Mouse (Mus musculus) left cerebral cortex, adult 18-20 months (tissue): ENCODE measurements around the gene Esp24. TPM values are rescaled to one million over a fixed set of nuclear protein-coding genes. Genes with fewer than 3 reads are reported as not detected.
"Not testable (repeated sequence)": the region's sequence is repeated elsewhere in the genome, so short reads cannot be mapped to it uniquely, and the experiment has no call there.

ENCODE experiments used
- DNase-seq, 2 experiments: peaks; one replicate each; pipeline ENCODE4 v3.0.0; 2021 to 2022; ENCODE audit warnings: low spot score in 2 of 2, mixed read lengths in 1 of 2
- long read RNA-seq, 2 experiments: library from polyadenylated mRNA; stranded (forward); transcript quantifications; one replicate each; pipeline ENCODE4 v2.0.0; 2021
- total RNA-seq, 2 experiments: library from RNA; stranded (reverse); gene quantifications; 2 replicates each; pipeline ENCODE4 v1.2.3; 2021

The Esp24 gene
- total RNA-seq: not detected
- long read RNA-seq, experiment 1: 0 reads
- long read RNA-seq, experiment 2: 0 reads

DNA sequence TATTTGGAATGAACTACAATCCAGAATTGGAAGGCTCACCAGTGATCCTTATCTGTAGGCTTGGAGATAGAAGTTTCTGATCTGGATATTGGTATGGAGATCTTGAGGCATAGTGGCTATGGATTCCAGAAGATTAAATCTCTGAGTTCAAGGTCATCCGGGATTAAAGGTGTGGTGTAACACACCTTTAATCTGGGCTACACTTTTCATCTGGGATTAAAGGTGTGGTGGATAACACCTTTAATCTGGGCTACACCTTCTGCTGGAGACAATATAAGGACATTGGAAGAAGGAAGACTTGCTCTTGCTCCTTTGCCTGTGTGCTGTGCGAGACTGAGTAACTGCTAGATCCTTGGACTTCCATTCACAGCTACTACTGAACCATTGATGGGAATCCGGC lies at the start of gene Esp24:
Gene Esp24 (plus strand): TSS at position 301 of the 400 bp plus-strand sequence.
- DNase-seq: not testable (repeated sequence)

DNA sequence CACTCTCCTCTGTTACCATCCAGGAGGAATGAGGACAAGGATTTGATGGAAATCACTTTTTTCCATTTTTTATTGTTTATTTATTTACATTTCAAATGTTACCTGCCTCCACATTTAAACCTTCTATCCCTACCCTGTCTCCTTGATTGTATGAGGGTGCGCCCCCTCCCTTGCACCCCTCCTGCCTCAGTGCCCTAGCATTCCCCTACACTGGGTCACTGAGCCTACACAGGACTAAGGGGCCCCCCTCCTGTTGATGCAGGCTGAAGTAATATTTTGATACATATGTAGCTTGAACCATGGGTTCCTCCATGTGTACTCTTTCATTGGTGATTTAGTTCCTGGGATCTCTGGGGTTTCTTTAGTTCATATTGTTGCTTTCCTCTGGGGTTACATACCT lies 26.6 kb upstream of the Esp24 start:
- no peak for DNase-seq

DNA sequence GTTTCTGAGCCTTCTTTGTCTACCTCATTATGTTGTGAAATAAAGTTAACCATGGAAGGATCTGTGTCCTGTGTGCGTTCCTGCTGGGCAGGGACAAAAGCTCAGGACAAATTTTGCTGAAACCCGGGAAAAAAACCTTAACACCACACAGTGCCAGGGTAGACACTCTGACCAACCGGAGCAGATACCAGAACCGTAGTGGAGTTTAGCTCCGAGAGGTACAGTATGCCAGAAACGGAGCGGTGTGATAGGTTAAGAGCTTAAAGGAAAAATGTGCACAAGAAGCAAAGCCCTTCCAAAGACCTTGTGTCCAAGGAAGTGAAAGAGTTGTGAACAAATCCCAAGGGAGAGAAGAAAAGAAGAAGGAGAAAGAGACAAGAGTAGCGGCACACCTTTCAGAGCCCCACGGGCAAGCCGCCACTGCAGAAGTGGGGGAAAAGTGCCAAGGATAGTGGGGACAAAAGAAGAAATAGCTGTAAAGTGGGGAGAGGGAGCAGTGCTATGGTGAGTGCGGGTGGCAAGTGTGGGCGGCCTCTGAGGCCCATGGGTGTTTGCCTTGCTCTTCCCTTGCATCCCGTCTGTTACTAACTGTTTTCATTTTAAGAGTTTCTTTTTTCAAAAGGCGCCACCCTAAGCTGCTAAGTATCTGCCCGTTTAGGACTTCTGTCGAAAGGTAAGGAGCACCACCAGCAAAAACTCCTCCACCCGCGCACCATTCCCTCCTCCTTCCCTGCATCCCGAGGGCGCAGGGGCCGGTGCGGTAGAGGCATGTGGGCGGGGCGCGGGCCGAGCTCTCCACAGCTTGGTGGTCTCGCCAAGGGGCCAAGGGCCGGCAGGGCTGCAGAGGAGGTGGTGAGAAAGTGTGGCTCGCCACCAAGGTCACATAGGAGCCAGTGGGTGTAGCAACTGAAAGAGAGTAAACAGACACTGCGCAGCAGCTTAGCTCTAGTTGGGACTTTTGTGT lies 25.5 kb upstream of the Esp24 start:
- DNase-seq: no peak

DNA sequence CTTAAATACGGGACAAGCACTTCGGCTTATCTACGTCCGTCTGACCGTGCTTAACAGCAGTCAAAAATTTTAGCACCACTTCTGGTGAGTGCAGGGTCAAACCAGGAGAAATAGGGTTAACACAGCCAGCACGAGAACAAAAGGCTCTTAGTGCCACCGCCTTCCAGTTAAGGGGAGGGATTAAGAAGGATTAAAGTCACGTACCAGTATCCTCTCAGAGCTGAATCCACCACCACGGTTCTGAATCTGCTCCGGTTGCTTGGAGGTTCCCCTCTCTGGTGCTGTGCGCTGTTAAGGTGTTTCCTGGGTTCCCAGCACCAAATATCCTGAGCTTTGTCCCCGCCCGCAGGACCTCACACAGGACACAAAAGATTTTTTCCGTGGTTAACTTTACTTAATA lies 19.3 kb upstream of the Esp24 start:
- DNase-seq: no peak

DNA sequence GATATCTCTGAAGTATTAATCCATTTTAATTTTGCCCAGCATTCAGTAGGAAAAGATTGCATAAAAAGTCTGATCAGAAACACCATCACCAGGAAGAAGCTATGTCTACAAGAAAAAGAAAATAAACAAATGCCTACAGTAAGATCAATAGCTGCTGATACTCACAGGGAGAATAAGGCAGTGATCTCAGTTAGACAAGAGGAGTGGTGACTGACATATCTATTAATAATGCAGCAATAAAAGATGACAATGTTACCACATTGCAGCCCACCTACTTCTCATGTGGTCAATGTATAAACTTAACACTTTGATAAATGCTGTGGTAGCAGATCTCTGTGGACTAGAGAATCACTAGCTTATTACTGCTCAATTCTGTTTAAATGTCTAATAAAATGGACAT lies 6.7 kb downstream of the Esp24 start, which contains the start of gene Gm21903:
Gene Gm21903 (minus strand): TSS at position 101 of the 400 bp plus-strand sequence.
- DNase-seq: no peak

DNA sequence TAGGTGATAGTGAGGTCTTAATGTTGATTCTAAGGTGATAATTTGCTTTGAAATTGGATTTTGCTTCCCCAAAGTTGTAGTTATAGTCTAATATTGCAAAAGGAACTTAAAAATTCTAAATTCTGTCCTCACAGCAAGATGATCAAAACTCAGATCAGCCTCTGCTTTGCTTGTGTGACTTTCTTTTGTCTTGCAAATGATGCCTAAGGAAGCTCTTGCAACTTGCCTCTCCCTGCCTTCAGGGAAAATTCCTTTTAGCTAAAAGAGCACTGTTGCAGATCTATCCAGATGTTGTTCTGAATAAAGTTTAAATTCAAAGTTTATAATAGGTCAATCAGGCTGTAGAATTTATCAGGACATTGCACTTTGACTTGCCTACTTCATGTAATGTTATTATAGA lies 27.1 kb downstream of the Esp24 start:
- no peak for DNase-seq

DNA sequence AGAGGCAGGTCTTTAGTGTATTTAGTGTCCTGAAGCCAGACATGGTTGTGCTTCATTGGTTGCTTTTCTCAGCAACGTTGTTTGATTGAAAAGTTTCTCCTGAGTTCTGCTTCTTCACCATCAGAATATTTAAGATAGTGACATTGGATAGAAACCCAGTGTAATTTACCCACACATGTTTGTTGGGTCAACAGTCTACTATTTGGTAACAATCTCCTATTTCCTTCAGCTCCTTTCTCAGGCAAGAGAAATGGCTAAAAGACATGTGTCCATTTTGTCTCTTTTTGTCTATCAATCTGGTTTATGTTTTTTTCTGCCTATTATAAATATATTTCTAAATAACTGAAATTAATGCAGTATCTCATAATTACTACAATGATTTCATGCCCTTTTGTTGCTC lies 40.4 kb downstream of the Esp24 start, which contains the start of gene Esp23:
Gene Esp23 (minus strand): TSS at position 101 of the 400 bp plus-strand sequence.
- no peak for DNase-seq

Other genes starting within 250 kb of the Esp24 start
- not detected for gene Gm21903, start 6.6 kb downstream of the Esp24 start, total RNA-seq
- gene Esp23, start 40.3 kb downstream of the Esp24 start, total RNA-seq: not detected
- not detected for gene Esp22, start 58.6 kb downstream of the Esp24 start, total RNA-seq